26 mouse cellular contexts compared by ENCODE assay signal in genomic region chr17:54414260-54414659, GRCm38 (mm10).
A peak's percentile ranks its signal among the peaks of the same experiment; 100 is the strongest.
DNase-seq lines count a peak whose midpoint lies in the region; ATAC-seq and TF ChIP-seq lines count a peak whose summit lies in the region.
"Had no signal": no experiment of that assay in that cellular context is flagged by ENCODE, and none has a peak within 500 bp of the region (broad histone marks: within the 10 kb centered on the region; RNA-seq: fewer than 3 reads in every experiment).

No protein-coding gene starts in this region.

- POLR2A ChIA-PET in Patski (lab: Charles Lee) = interaction anchor here (0.8 kb wide), 1 partner anchor 1567 kb away, joined by 9 read pairs; no protein-coding TSS in a partner anchor

- WGBS in kidney, adult 2 months = 52% methylated on average over 1 of the region's 1 CpGs
- WGBS in kidney, embryonic 16.5 days = 73% methylated on average over 1 of the region's 1 CpGs

- in situ Hi-C loops in Patski (cut with MboI; ENCODE audit: low pct_unique_long_range_greater_than_20kb) = no loop called here

- H3K27ac ChIP-seq in kidney, adult 2 months (ENCODE audit: insufficient read depth, low read depth, low read length) = no peak overlapping the region
- no peak overlapping the region for H3K27ac ChIP-seq in kidney, embryonic 16.5 days (ENCODE audit: low read length)
- H3K27ac ChIP-seq: embryonic facial prominence, embryonic 13.5 days; embryonic facial prominence, embryonic 15.5 days; forebrain, embryonic 10.5 days; forebrain, embryonic 12.5 days had no signal

- H3K9ac ChIP-seq in kidney, embryonic 16.5 days (replicated peaks; ENCODE audit: low read length) = no peak overlapping the region
- H3K9ac ChIP-seq: embryonic facial prominence, embryonic 13.5 days; embryonic facial prominence, embryonic 15.5 days; forebrain, embryonic 12.5 days had no signal

- H3K36me3 ChIP-seq in kidney, adult 2 months (ENCODE audit: control insufficient read depth, insufficient read depth, low read length) = no peaks in the 10 kb centered on the region
- H3K36me3 ChIP-seq in kidney, embryonic 16.5 days (ENCODE audit: insufficient read depth, low read length) = no peaks in the 10 kb centered on the region
- H3K36me3 ChIP-seq: embryonic facial prominence, embryonic 13.5 days; embryonic facial prominence, embryonic 15.5 days; forebrain, embryonic 10.5 days; forebrain, embryonic 12.5 days; G1E had no signal

- peak; percentile 47 for DNase-seq in kidney, adult 2 months
- DNase-seq in kidney, postnatal 36 days = no peak
- no peak for DNase-seq in kidney, postnatal 25 days
- DNase-seq in Patski (ENCODE audit: low read depth, low spot score) = peak; percentile 71
- DNase-seq: adrenal gland, adult 2 months; adrenal gland, postnatal 10 days; adrenal gland, postnatal 25 days; B cell, adult 2 months; cerebellum, adult 11 months; cerebellum, adult 18-20 months; cerebellum, adult 8-10 months; cerebellum, adult 9-11 months; cerebellum, postnatal 14 days; cerebellum, postnatal 36 days; embryo, embryonic 11 days had no signal

- no peak for TF ChIP-seq POLR2A in kidney, adult 2 months (IDR thresholded peaks at IDR 0.05; ENCODE audit: low read depth, low read length)

- no peak for TF ChIP-seq CTCF in kidney, adult 2 months (conservative IDR thresholded peaks at IDR 0.05; ENCODE audit: insufficient read depth, insufficient read length, low read depth, low read length)
- TF ChIP-seq CTCF in Patski (IDR thresholded peaks at IDR 0.05) = no peak

- no peaks in the 10 kb centered on the region; the same call in 1 of the 2 replicates for H3K4me1 ChIP-seq in kidney, adult 2 months (ENCODE audit: control insufficient read depth, insufficient read depth, low read length)
- H3K4me1 ChIP-seq in kidney, embryonic 16.5 days (ENCODE audit: insufficient read depth, low read length) = no peaks in the 10 kb centered on the region
- H3K4me1 ChIP-seq: embryonic facial prominence, embryonic 13.5 days; embryonic facial prominence, embryonic 15.5 days; forebrain, embryonic 10.5 days; forebrain, embryonic 12.5 days had no signal

- no peaks in the 10 kb centered on the region for H3K9me3 ChIP-seq in kidney, embryonic 16.5 days (ENCODE audit: low read length)
- H3K9me3 ChIP-seq: embryonic facial prominence, embryonic 13.5 days; embryonic facial prominence, embryonic 15.5 days; forebrain, embryonic 10.5 days; forebrain, embryonic 12.5 days; G1E had no signal

- H3K4me2 ChIP-seq in kidney, embryonic 16.5 days (replicated peaks; ENCODE audit: low read depth, low read length) = no peak overlapping the region
- H3K4me2 ChIP-seq: embryonic facial prominence, embryonic 13.5 days; embryonic facial prominence, embryonic 15.5 days; forebrain, embryonic 12.5 days had no signal

- H3K4me3 ChIP-seq in kidney, adult 2 months (ENCODE audit: insufficient read depth, low read depth, low read length) = no peak overlapping the region
- no peak overlapping the region for H3K4me3 ChIP-seq in kidney, embryonic 16.5 days (ENCODE audit: low read length)
- H3K4me3 ChIP-seq: embryonic facial prominence, embryonic 13.5 days; embryonic facial prominence, embryonic 15.5 days; erythroblast, embryonic 14.5 days; forebrain, embryonic 10.5 days; forebrain, embryonic 12.5 days had no signal

- ATAC-seq in kidney, embryonic 16.5 days (ENCODE audit: low FRiP score, low TSS enrichment) = peak; percentile 54; the same call in 1 of the 2 replicates
- peak; percentile 97 for ATAC-seq in Patski
- ATAC-seq: CD4-positive, CD25-positive, alpha-beta regulatory T cell, adult 4 months; forebrain, embryonic 14.5 days; forebrain, embryonic 16.5 days had no signal

- no peaks in the 10 kb centered on the region for H3K27me3 ChIP-seq in kidney, adult 2 months (replicated peaks; ENCODE audit: control insufficient read depth, insufficient read depth, low read length)
- H3K27me3 ChIP-seq in kidney, embryonic 16.5 days (ENCODE audit: insufficient read depth, low read length) = no peaks in the 10 kb centered on the region
- no peaks in the 10 kb centered on the region for H3K27me3 ChIP-seq in Patski
- H3K27me3 ChIP-seq: CH12.LX; embryonic facial prominence, embryonic 13.5 days; embryonic facial prominence, embryonic 15.5 days; forebrain, embryonic 12.5 days had no signal

- CTCF ChIA-PET in Patski (lab: Charles Lee) = interaction anchor here (1.2 kb wide), 1 partner anchor 348 kb away, joined by 3 read pairs; no protein-coding TSS in a partner anchor

Comparison
In these comparisons a context has a peak if more than half of its experiments do, and no peak if none do; other contexts are left out.
1. DNase-seq: peak in kidney, adult 2 months (single experiment) and Patski (single experiment); none in kidney, postnatal 36 days (0 of 2) and kidney, postnatal 25 days (0 of 2).